Mouse (Mus musculus) ES-E14 (cell line): Measurements from ENCODE around the gene Cdh18. TPM values are rescaled to one million over a fixed set of nuclear protein-coding genes. Genes with fewer than 3 reads are reported as not detected.

Source experiments
- DNase-seq: peaks from one replicate; pipeline ENCODE4 v3.0.0-alpha.2; 2013; ENCODE audit warnings: low read depth, low spot score
- H3K27ac ChIP-seq: 2 replicates; pipeline ENCODE4 v1.5.1; 2012; ENCODE audit warnings: low read depth, mild to moderate bottlenecking, low read length, moderate library complexity, mixed read lengths; ENCODE audit not compliant: poor library complexity, insufficient read depth, severe bottlenecking
- H3K36me3 ChIP-seq: 2 replicates; pipeline ENCODE4 v1.6.1; 2012; ENCODE audit warnings: mild to moderate bottlenecking, low read length, moderate library complexity, mixed read lengths; ENCODE audit not compliant: control insufficient read depth, poor library complexity, insufficient read depth, severe bottlenecking
- H3K4me1 ChIP-seq, 2 experiments: fragments of 150-350 bp in 1 of 2; sonication (generic) in 1 of 2; 2 replicates each; pipeline ENCODE4 v1.6.1; 2012; ENCODE audit warnings: low read length in 2 of 2, mild to moderate bottlenecking in 1 of 2, mixed read lengths in 1 of 2; ENCODE audit not compliant: control insufficient read depth in 2 of 2, insufficient read depth in 2 of 2, poor library complexity in 1 of 2
- H3K4me3 ChIP-seq, 2 experiments: fragments of 150-350 bp in 1 of 2; sonication (generic) in 1 of 2; 2 replicates each; pipeline ENCODE4 v1.5.1; 2012; ENCODE audit warnings: low read length in 2 of 2, low read depth in 1 of 2, mild to moderate bottlenecking in 1 of 2, mixed read lengths in 1 of 2; ENCODE audit not compliant: insufficient read depth in 1 of 2, poor library complexity in 1 of 2, severe bottlenecking in 1 of 2
- H3K9ac ChIP-seq: 2 replicates; pipeline ENCODE4 v1.6.1; 2012; ENCODE audit warnings: low read depth, mild to moderate bottlenecking, low read length, mixed read lengths; ENCODE audit not compliant: poor library complexity, insufficient read depth, severe bottlenecking
- H3K9me3 ChIP-seq: fragments of 150-350 bp; sonication (generic); 2 replicates; pipeline ENCODE4 v1.6.1; 2012; ENCODE audit warnings: low read depth, mild to moderate bottlenecking, low read length; ENCODE audit not compliant: control insufficient read depth, insufficient read depth
- CHD2 ChIP-seq: IDR thresholded peaks from 2 replicates; pipeline ENCODE4 v1.6.1; 2014; ENCODE audit warnings: mild to moderate bottlenecking, low read depth, low read length, inconsistent platforms
- HCFC1 ChIP-seq: IDR thresholded peaks from 2 replicates; pipeline ENCODE4 v1.6.1; 2012; ENCODE audit warnings: low read length, inconsistent platforms, borderline replicate concordance; ENCODE audit not compliant: insufficient read depth
- MAFK ChIP-seq: IDR thresholded peaks from 2 replicates; pipeline ENCODE4 v1.6.1; 2014; ENCODE audit warnings: mild to moderate bottlenecking, low read depth, low read length, inconsistent platforms; ENCODE audit not compliant: insufficient read depth
- ZC3H11A ChIP-seq: IDR thresholded peaks from 2 replicates; pipeline ENCODE4 v1.6.1; 2012; ENCODE audit warnings: low read depth, mild to moderate bottlenecking, inconsistent platforms, low read length, borderline replicate concordance
- ZNF384 ChIP-seq: IDR thresholded peaks from 2 replicates; pipeline ENCODE4 v1.6.1; 2012; ENCODE audit warnings: low read depth, low read length, inconsistent platforms
- in situ Hi-C, 2 experiments: fragments of 600-800 bp; cut with MboI; formaldehyde crosslinking; loops; one replicate each; pipeline ENCODE4 v1.15.1; 2025; ENCODE audit warnings: low sequenced_read_pairs in 2 of 2, inconsistent platforms in 1 of 2; ENCODE audit not compliant: unreplicated experiment in 2 of 2
- total RNA-seq: library from RNA; depleted of rRNA; stranded (reverse); fragments of 300-350 nt; gene quantifications from 2 replicates; pipeline ENCODE4 v1.2.3, GENCODE M21; 2012

The Cdh18 gene
- total RNA-seq, 1 experiment, result 0.54 TPM

DNA sequence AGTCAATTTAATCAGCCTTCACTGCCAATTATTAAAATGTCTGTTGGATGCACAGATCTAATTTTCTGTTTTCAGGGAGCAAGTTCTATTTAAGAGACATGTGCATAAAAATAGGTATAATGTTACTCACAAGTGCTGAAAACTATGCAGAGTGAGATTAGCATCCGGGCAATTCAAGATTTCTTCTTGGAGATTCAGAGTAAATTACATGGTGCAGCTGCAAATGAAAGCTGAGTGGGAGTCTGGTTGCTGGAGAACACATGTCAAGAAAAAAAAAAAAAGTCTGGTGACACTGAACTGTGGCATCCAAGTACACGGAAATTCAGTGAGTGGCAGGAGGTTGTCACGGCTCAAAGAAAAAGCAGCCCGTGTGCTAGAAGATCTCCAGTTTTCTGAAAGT is 348.9 kb downstream of the Cdh18 start:
- Histone ChIP-seq H3K36me3 (no peaks in the 10 kb centered on the region), H3K9ac (no peak overlapping the region), H3K9me3 (no peaks in the 10 kb centered on the region), H3K27ac (no peak overlapping the region), H3K4me3 (no peak overlapping the region), H3K4me1 (no peaks in the 10 kb centered on the region)
- no peak for DNase-seq
- in situ Hi-C loops, result no loop called here
- no peak for TF ChIP-seq CHD2
- no peak for TF ChIP-seq MAFK
- no peak for TF ChIP-seq ZNF384
- no peak for TF ChIP-seq HCFC1
- TF ChIP-seq ZC3H11A, result no peak

DNA sequence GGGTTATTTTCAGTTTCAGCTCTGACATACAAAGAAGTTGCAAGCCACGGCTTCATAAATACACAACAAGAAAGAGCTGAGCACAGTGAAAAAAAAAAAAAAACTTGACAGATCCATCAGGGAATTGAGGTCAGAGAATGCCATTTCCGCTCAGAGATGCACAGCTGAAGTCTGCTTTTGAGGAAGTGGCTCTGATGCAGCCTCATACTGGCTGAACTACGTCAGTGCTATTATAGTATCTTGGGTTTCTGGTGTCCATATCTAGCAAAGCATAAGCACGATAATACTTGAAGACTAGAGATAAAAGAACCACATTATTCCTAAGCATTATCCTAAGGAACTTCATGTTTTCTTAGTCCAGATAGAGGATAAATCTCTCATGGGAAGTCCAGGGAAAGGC is 349.4 kb downstream of the Cdh18 start:
- no peak for TF ChIP-seq ZNF384
- TF ChIP-seq HCFC1, result no peak
- TF ChIP-seq CHD2, result no peak
- no peak for TF ChIP-seq ZC3H11A
- no peak for TF ChIP-seq MAFK
- Histone ChIP-seq H3K36me3 (no peaks in the 10 kb centered on the region), H3K4me3 (no peak overlapping the region), H3K27ac (no peak overlapping the region), H3K9me3 (no peaks in the 10 kb centered on the region), H3K4me1 (no peaks in the 10 kb centered on the region), H3K9ac (no peak overlapping the region)
- in situ Hi-C loops, result no loop called here
- no peak for DNase-seq

DNA sequence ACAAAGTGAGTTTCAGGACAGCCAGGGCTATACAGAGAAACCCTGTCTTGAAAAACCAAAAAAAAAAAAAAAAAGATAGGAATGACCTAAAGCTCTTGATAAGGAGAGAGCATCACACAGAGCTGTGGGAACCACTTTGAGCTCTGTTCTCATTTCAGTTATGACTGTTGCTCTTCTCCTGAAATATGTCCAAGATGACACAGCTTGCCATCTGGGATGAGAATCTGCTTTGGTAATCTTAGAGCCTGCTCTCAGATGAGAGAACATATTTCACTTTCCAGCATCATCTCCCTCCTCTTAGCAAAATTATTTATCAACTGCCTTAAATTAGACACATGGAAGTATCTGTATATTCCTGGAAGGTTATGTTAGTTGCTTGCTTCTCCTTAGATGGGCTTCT is 365.6 kb downstream of the Cdh18 start:
- H3K36me3 ChIP-seq, result no peaks in the 10 kb centered on the region
- in situ Hi-C loops, result no loop called here
- no peak overlapping the region for H3K9ac ChIP-seq
- TF ChIP-seq MAFK, result no peak
- no peak for TF ChIP-seq CHD2
- no peak for TF ChIP-seq HCFC1
- no peak for TF ChIP-seq ZNF384
- no peak for TF ChIP-seq ZC3H11A
- no peaks in the 10 kb centered on the region for H3K9me3 ChIP-seq
- no peak for DNase-seq
- no peaks in the 10 kb centered on the region for H3K4me1 ChIP-seq
- H3K27ac ChIP-seq, result no peak overlapping the region
- no peak overlapping the region for H3K4me3 ChIP-seq

DNA sequence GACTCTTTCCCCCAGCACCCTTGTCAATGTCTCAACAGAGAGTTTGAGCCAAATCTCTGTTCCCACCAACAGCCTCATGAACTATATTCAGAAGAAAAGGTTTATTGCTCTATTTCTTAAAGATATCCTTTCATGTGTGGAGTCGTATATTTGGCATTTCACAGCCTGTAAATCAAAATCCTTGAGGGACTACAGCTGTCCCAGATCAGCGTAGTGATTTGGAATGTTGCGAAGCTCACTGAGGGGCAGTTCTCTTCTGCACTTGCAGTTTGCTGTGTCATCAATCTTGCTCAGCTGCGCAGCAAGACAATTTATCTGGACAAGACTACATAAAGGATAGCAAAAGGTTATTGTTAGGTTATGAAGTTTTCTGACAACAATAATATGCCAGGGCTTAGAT is 385.5 kb downstream of the Cdh18 start:
- TF ChIP-seq MAFK (0 out of 2 replicates have a peak, but pooled peaks have one; percentile 29), CHD2 (no peak)
- no peak overlapping the region for H3K4me3 ChIP-seq
- no peak overlapping the region for H3K9ac ChIP-seq
- H3K4me1 ChIP-seq, result no peaks in the 10 kb centered on the region
- no peak for DNase-seq
- no peak overlapping the region for H3K27ac ChIP-seq
- no peaks in the 10 kb centered on the region for H3K9me3 ChIP-seq
- H3K36me3 ChIP-seq, result no peaks in the 10 kb centered on the region
- in situ Hi-C loops, result no loop called here

DNA sequence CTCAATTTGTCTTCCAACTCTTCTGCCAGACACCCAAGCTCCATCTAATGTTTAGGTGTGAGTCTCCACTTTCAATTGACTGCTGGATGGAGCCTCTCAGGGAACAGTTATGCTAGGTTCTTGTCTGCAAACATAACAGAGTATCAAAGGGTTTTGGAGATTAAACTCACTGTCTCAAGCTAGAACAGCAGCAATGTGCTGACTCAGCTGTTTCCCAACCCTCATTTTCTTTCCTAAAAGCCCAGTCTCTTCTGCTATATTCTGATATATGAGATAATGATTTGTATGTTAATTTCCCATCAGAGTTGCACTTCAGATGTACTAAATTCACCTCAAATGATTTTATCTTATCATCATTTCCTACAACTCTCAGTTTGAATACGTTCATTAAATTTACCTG is 398.4 kb downstream of the Cdh18 start:
- no peaks in the 10 kb centered on the region for H3K4me1 ChIP-seq
- H3K27ac ChIP-seq, result no peak overlapping the region
- no peak overlapping the region for H3K4me3 ChIP-seq
- H3K9ac ChIP-seq, result no peak overlapping the region
- in situ Hi-C loops, result no loop called here
- no peaks in the 10 kb centered on the region for H3K36me3 ChIP-seq
- H3K9me3 ChIP-seq, result no peaks in the 10 kb centered on the region
- TF ChIP-seq ZNF384 (no peak), ZC3H11A (no peak), MAFK (peak; percentile 96), HCFC1 (no peak)
- no peak for DNase-seq
